Mouse (Mus musculus): Measurements from ENCODE around the gene Dkk3.

GRCm38 (mm10) chr7:112136537-112136936 is 22.3 kb downstream of the Dkk3 start:
- TF ChIP-seq CTCF (IDR thresholded peaks at IDR 0.05; ENCODE audit: control insufficient read depth, insufficient read depth, insufficient replicate concordance, low read depth, low read length): no peak
- TF ChIP-seq POLR2A (IDR thresholded peaks at IDR 0.05; ENCODE audit: control insufficient read depth, low read depth, low read length): no peak

All from testis, adult 2 months (tissue).